ENCODE assay signal across 8 mouse cellular contexts in genomic region chr9:66060308-66060647, GRCm38 (mm10). TPM values are rescaled to one million over a fixed set of nuclear protein-coding genes. Genes with fewer than 3 reads are reported as not detected.
DNase-seq lines count a peak whose midpoint lies in the region; ATAC-seq and TF ChIP-seq lines count a peak whose summit lies in the region.

No protein-coding gene starts in this region.

- H3K27me3 ChIP-seq in cerebellum, adult 2 months (ENCODE audit: control insufficient read depth, insufficient read depth, low read length) = no peaks in the 10 kb centered on the region
- no peaks in the 10 kb centered on the region for H3K27me3 ChIP-seq in thymus, adult 2 months (ENCODE audit: control insufficient read depth, insufficient read depth, low read length)
- H3K27me3 ChIP-seq in liver, embryonic 15.5 days = no peaks in the 10 kb centered on the region

- peak overlapping the region; percentile 86 for H3K4me3 ChIP-seq in cerebellum, adult 2 months (replicated peaks; ENCODE audit: insufficient read depth, low read depth, low read length)
- peak overlapping the region; percentile 52 for H3K4me3 ChIP-seq in thymus, adult 2 months (ENCODE audit: control insufficient read depth, insufficient read depth, low read length)
- H3K4me3 ChIP-seq in liver, embryonic 15.5 days (replicated peaks) = peak overlapping the region; percentile 93

- no peaks in the 10 kb centered on the region for H3K9me3 ChIP-seq in liver, embryonic 15.5 days (replicated peaks)

- peak; percentile 48 for ATAC-seq in liver, embryonic 15.5 days (ENCODE audit: insufficient read depth)

- 0% methylated on average over 20 of the region's 20 CpGs for WGBS in cerebellum, adult 2 months
- under 1% methylated on average over 20 of the region's 20 CpGs for WGBS in thymus, adult 2 months
- WGBS in liver, embryonic 15.5 days (ENCODE audit: insufficient replicate concordance) = under 1% methylated on average over 20 of the region's 20 CpGs

- no peak for TF ChIP-seq POLR2A in cerebellum, adult 2 months (IDR thresholded peaks at IDR 0.05; ENCODE audit: borderline replicate concordance, insufficient read depth, low read length)
- TF ChIP-seq POLR2A in thymus, adult 2 months (IDR thresholded peaks at IDR 0.05; ENCODE audit: control insufficient read depth, extremely low read depth, insufficient read depth, low read length, poor library complexity) = no peak

- intact Hi-C loops in gastrocnemius, postnatal 36 days (cut with DNase I) = no loop called here

- H3K9ac ChIP-seq in liver, embryonic 15.5 days = peak overlapping the region; percentile 96

- peak overlapping the region; percentile 72 for H3K27ac ChIP-seq in cerebellum, adult 2 months (ENCODE audit: insufficient read depth, low read length)
- H3K27ac ChIP-seq in thymus, adult 2 months (ENCODE audit: control insufficient read depth, insufficient read depth, low read length) = no peak overlapping the region
- peak overlapping the region; percentile 91 for H3K27ac ChIP-seq in liver, embryonic 15.5 days (replicated peaks)

- DNase-seq in cerebellum, adult 2 months = no peak
- no peak for DNase-seq in cerebellum, adult 9-11 months
- DNase-seq in thymus, adult 2 months = no peak
- DNase-seq in thymus, postnatal 36 days = no peak
- no peak for DNase-seq in right cerebral cortex, adult 2 months (ENCODE audit: low spot score in 2 of 2)
- no peak for DNase-seq in gastrocnemius, postnatal 36 days
- no peak for DNase-seq in layer of hippocampus, adult 8-10 months (ENCODE audit: low spot score in 2 of 2)

- no peaks in the 10 kb centered on the region for H3K4me1 ChIP-seq in cerebellum, adult 2 months (ENCODE audit: control insufficient read depth, insufficient read depth, low read length)
- H3K4me1 ChIP-seq in thymus, adult 2 months (replicated peaks; ENCODE audit: control insufficient read depth, insufficient read depth, low read length) = peaks cover 2% of the 10 kb centered on the region; the same call in 1 of the 2 replicates
- peaks cover 36% of the 10 kb centered on the region for H3K4me1 ChIP-seq in liver, embryonic 15.5 days (replicated peaks)

- H3K36me3 ChIP-seq in thymus, adult 2 months (ENCODE audit: control insufficient read depth, insufficient read depth, low read length) = peaks cover 18% of the 10 kb centered on the region
- H3K36me3 ChIP-seq in liver, embryonic 15.5 days (replicated peaks) = peaks cover 37% of the 10 kb centered on the region

- peak overlapping the region; percentile 75 for H3K4me2 ChIP-seq in liver, embryonic 15.5 days

- TF ChIP-seq CTCF in cerebellum, adult 2 months (IDR thresholded peaks at IDR 0.05; ENCODE audit: borderline replicate concordance, insufficient read depth, low read depth, low read length) = no peak
- TF ChIP-seq CTCF in thymus, adult 2 months (IDR thresholded peaks at IDR 0.05; ENCODE audit: borderline replicate concordance, control insufficient read depth, extremely low read depth, insufficient read depth, low read length, poor library complexity) = no peak

RNA-seq across cellular contexts. Expression of gene Ppib, which starts 0.3 kb away (rescaled TPM):
- 223 and 230 TPM in 2 replicates for polyA plus RNA-seq in cerebellum, adult 2 months (2012; rRNA removed)
- 144 and 154 TPM in 2 replicates for polyA plus RNA-seq in thymus, adult 2 months (2012; rRNA removed)
- 384 and 391 TPM in 2 replicates for polyA plus RNA-seq in liver, embryonic 15.5 days (2015; fragmentation: Nextera tagmentation; extraction: Ambion mirVana)
- 10 to 100 TPM; 43.8 to 49.4 TPM for total RNA-seq in gastrocnemius, postnatal 36 days (2021)
- total RNA-seq in layer of hippocampus, adult 8-10 months (2022) = 100 to 1,000 TPM; 174 to 209 (median 191) TPM

RNA-seq across cellular contexts. Expression of gene Snx22, which starts 9.2 kb away (rescaled TPM):
- polyA plus RNA-seq in cerebellum, adult 2 months (2012; rRNA removed) = 8.8 and 9.7 TPM in 2 replicates
- polyA plus RNA-seq in thymus, adult 2 months (2012; rRNA removed) = 5.8 and 9.2 TPM in 2 replicates
- 34.9 and 36.4 TPM in 2 replicates for polyA plus RNA-seq in liver, embryonic 15.5 days (2015; fragmentation: Nextera tagmentation; extraction: Ambion mirVana)
- under 1 TPM; 0.13 to 0.15 TPM for total RNA-seq in gastrocnemius, postnatal 36 days (2021)
- 1 to 10 TPM; 5.0 to 8.6 (median 7.5) TPM for total RNA-seq in layer of hippocampus, adult 8-10 months (2022)
